Mouse (Mus musculus) limb, embryonic 11.5 days (tissue): ENCODE results near the gene Itga11. TPM values are rescaled to one million over a fixed set of nuclear protein-coding genes. Genes with fewer than 3 reads are reported as not detected.
"Not testable (repeated sequence)": the region's sequence is repeated elsewhere in the genome, so short reads cannot be mapped to it uniquely, and the experiment has no call there.

Experiments used
- ATAC-seq: fragments of 200-750 bp; cut with Nextera tagmentation; 2 replicates; pipeline ENCODE4 v1.8.0; 2017; ENCODE audit warnings: low read depth; ENCODE audit not compliant: insufficient number of reproducible peaks, low FRiP score, low TSS enrichment
- DNase-seq: peaks from one replicate; pipeline ENCODE4 v3.0.0-alpha.2; 2015; ENCODE audit warnings: low spot score
- H3K27ac ChIP-seq: fragments of 300-500 bp; sonication (generic); replicated peaks from 2 replicates; pipeline ENCODE4 v1.5.1; 2014; ENCODE audit warnings: low read depth, mild to moderate bottlenecking, low read length
- H3K27me3 ChIP-seq: fragments of 300-500 bp; sonication (generic); 2 replicates; pipeline ENCODE4 v1.6.1; 2014; ENCODE audit warnings: mild to moderate bottlenecking, low read length, mixed read lengths; ENCODE audit not compliant: control insufficient read depth, insufficient read depth
- H3K36me3 ChIP-seq: fragments of 300-500 bp; sonication (generic); 2 replicates; pipeline ENCODE4 v1.6.1; 2014; ENCODE audit warnings: mild to moderate bottlenecking, low read length, moderate library complexity, mixed read lengths; ENCODE audit not compliant: control insufficient read depth, insufficient read depth
- H3K4me1 ChIP-seq: fragments of 300-500 bp; sonication (generic); 2 replicates; pipeline ENCODE4 v1.6.1; 2014; ENCODE audit warnings: low read length, mixed read lengths; ENCODE audit not compliant: control insufficient read depth, insufficient read depth
- H3K4me2 ChIP-seq: fragments of 300-500 bp; sonication (generic); 2 replicates; pipeline ENCODE4 v1.6.1; 2014; ENCODE audit warnings: low read depth, mild to moderate bottlenecking, moderate library complexity; ENCODE audit not compliant: severe bottlenecking
- H3K4me3 ChIP-seq: fragments of 300-500 bp; sonication (generic); 2 replicates; pipeline ENCODE4 v1.5.1; 2014; ENCODE audit warnings: low read depth, low read length
- H3K9ac ChIP-seq: fragments of 300-500 bp; sonication (generic); 2 replicates; pipeline ENCODE4 v1.6.1; 2014; ENCODE audit warnings: mild to moderate bottlenecking, low read length
- H3K9me3 ChIP-seq: fragments of 300-500 bp; sonication (generic); 2 replicates; pipeline ENCODE4 v1.6.1; 2016; ENCODE audit warnings: low read length; ENCODE audit not compliant: control insufficient read depth
- WGBS: fragments of 180-500 bp; shearing (Covaris S2); extraction: QIAGEN DNeasy Blood & Tissue Kit; methylation state at CpG from one replicate; pipeline ENCODE4 v1.1.7; 2014; 5-methylcytosine and 5-hydroxymethylcytosine counted together
- polyA plus RNA-seq: library from polyadenylated mRNA; unstranded; fragments of >200 nt; fragmentation: Nextera tagmentation; extraction: Ambion mirVana; gene quantifications from 2 replicates; pipeline ENCODE4 v1.2.1, GENCODE M21; 2014

The Itga11 gene
- polyA plus RNA-seq, 1 experiment from 2014 or later = 3.5 TPM

DNA sequence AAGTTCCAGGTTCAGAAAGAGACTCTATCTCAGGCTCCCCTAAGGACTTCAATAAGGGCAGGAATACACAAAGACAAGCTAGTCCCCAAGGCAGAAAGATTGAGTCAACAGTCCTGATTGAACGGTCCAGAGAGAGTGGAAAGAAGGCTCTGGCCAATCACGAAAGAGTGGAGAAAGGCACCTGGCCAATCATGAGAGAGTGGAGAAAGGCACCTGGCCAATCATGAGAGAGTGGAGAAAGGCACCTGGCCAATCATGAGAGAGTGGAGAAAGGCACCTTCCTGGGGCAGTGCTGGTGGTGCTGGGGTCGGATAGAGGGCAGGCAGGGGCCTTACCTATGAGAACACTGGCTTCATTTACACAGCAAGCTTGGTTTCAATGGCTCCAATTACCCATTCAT, 28.2 kb upstream of the Itga11 start:
- Histone ChIP-seq H3K27ac (no peak overlapping the region), H3K4me1 (peaks cover 15% of the 10 kb centered on the region), H3K27me3 (no peaks in the 10 kb centered on the region), H3K9ac (no peak overlapping the region), H3K4me2 (no peak overlapping the region), H3K36me3 (no peaks in the 10 kb centered on the region), H3K4me3 (no peak overlapping the region), H3K9me3 (no peaks in the 10 kb centered on the region)
- no peak for DNase-seq
- WGBS = 78% methylated on average over 3 of the region's 3 CpGs
- no peak for ATAC-seq

DNA sequence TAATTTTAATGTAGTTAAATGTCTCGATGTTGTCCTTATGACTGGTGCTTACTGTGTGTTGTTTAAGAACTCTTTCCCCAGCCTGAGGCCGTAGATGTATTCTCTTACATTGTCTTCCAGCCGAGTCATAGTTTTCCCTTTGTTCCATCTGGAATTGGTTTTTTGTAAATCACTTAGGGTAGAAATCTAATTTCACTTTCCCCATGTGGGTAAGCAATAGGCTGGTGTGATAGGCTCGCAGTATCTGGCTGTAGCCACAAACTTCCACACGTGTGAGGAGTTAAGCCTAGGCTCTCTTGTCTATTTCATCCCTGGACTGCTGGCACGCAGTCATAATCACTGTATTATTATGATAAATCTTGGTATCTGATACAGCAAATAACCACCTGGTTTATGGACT, 26.9 kb upstream of the Itga11 start:
- Histone ChIP-seq H3K36me3 (no peaks in the 10 kb centered on the region), H3K4me2 (no peak overlapping the region), H3K9me3 (no peaks in the 10 kb centered on the region), H3K4me1 (peaks cover 12% of the 10 kb centered on the region), H3K4me3 (no peak overlapping the region), H3K27ac (no peak overlapping the region), H3K27me3 (no peaks in the 10 kb centered on the region), H3K9ac (no peak overlapping the region)
- WGBS = 82% methylated on average over 6 of the region's 6 CpGs
- DNase-seq = no peak
- ATAC-seq = no peak

DNA sequence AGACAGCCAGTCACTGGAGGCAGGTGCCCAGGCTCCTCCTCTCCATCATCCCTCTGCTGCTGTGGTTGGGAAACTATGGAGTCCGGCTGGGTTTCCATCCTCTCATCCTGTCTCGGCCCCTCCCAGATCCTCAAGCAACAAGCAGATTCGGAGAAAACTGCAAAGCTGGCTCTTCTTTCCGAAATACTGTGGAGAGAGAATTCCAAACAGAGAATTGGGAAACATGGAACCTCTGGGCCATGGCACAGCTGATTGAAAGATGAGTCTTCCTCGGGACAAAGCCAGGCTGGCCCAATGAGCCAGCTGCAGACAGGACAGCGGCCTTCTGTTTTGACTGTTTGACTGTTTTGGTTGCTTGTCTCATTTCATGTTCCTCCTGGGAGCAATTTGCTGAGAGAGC, 23.3 kb upstream of the Itga11 start:
- WGBS = 75% methylated on average over 6 of the region's 6 CpGs
- Histone ChIP-seq H3K4me1 (no peaks in the 10 kb centered on the region), H3K9ac (no peak overlapping the region), H3K27ac (no peak overlapping the region), H3K27me3 (no peaks in the 10 kb centered on the region), H3K4me2 (no peak overlapping the region), H3K9me3 (no peaks in the 10 kb centered on the region), H3K4me3 (no peak overlapping the region), H3K36me3 (no peaks in the 10 kb centered on the region)
- no peak for ATAC-seq
- no peak for DNase-seq

DNA sequence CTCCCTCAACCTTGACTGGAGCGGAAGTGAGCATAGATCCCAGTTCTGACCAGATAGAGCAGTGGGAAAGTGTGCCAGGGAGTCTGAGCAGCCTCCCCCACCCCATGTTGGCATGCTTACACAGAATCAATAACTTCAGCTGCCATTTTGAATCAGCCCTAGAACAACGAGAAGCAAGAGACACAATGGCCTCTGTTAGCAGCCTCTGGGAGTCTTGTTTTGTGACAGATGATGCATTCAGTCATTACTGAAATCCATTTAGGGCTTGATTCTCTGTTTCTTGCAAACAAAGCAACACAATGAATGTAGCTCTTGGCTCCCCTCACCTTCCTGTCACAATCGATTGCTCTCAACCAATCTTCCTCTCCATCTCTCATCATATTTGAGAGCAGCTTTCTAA, 19.6 kb upstream of the Itga11 start:
- H3K4me2 ChIP-seq = no peak overlapping the region
- DNase-seq (no peak), ATAC-seq (no peak)
- WGBS = 91% methylated on average over 3 of the region's 3 CpGs
- H3K9me3 ChIP-seq = no peaks in the 10 kb centered on the region
- no peaks in the 10 kb centered on the region for H3K4me1 ChIP-seq
- H3K27ac ChIP-seq = no peak overlapping the region
- no peaks in the 10 kb centered on the region for H3K27me3 ChIP-seq
- no peaks in the 10 kb centered on the region for H3K36me3 ChIP-seq
- no peak overlapping the region for H3K4me3 ChIP-seq
- no peak overlapping the region for H3K9ac ChIP-seq

DNA sequence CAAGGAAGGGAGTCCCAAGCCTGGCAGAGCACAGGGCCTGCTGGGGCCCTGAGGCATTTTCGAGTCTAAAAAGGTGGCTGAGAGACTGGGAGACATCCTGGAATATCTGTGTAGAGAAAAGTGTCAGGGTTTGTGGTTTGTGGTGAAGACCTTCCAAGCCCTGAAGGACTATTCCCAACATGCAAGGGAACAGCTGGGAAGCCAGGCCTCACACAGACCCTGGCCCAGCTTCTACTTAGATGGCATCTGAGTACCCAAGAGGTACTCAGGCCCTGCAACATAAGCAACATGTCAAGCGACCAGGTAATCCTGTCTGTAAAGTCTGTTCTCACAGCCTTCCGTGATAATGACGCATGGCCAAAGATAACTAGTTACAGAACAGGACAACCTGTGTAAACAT, 18.6 kb upstream of the Itga11 start:
- Histone ChIP-seq H3K36me3 (no peaks in the 10 kb centered on the region), H3K4me1 (peaks cover 1% of the 10 kb centered on the region; the same call in 1 of the 2 replicates), H3K9ac (no peak overlapping the region), H3K27ac (no peak overlapping the region), H3K27me3 (no peaks in the 10 kb centered on the region), H3K4me2 (no peak overlapping the region), H3K4me3 (no peak overlapping the region), H3K9me3 (no peaks in the 10 kb centered on the region)
- WGBS = 80% methylated on average over 4 of the region's 4 CpGs
- ATAC-seq = no peak
- no peak for DNase-seq

DNA sequence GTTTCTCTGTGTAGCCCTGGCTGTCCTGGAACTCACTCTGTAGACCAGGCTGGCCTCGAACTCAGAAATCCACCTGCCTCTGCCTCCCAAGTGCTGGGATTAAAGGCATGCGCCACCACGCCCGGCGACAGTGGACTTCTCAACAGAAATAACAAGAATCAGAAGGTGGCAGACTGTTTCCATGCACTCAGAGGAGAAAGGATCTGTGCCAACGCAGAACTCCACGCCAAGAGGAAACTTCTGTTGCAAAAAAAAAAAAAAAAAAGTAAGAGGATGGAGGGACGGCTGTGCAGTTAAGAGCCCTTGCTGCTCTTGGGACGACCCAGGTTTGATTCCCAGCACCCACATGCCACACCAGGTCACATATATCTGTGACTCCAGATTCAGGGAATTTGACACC, 16.7 kb upstream of the Itga11 start:
- H3K36me3 ChIP-seq, H3K9ac ChIP-seq, H3K9me3 ChIP-seq, H3K4me1 ChIP-seq, H3K27ac ChIP-seq, H3K4me3 ChIP-seq, DNase-seq, H3K4me2 ChIP-seq, H3K27me3 ChIP-seq, ATAC-seq: not testable (repeated sequence)
- WGBS = 89% methylated on average over 9 of the region's 9 CpGs

DNA sequence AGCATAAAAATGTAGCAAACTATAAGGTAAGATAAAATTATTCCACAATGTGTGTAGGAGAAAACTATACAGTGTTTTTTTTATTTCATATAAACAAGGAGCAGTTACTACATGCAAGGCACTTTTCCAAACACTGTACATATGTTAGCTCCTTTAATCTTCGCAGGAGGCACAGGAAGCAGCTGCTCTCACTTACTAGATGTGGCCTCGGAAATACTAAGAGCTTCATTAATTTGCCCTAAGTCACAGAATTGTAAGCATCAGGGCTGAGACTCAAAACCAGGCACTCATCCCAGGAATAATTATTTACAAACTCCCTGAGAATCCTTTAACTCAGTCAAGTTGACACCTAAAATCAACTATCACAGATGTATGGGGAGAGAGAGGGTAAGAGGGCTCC, 14.2 kb upstream of the Itga11 start:
- Histone ChIP-seq H3K36me3 (no peaks in the 10 kb centered on the region), H3K4me3 (no peak overlapping the region), H3K9me3 (no peaks in the 10 kb centered on the region), H3K4me2 (no peak overlapping the region), H3K27me3 (no peaks in the 10 kb centered on the region), H3K27ac (no peak overlapping the region), H3K4me1 (peaks cover 3% of the 10 kb centered on the region; the same call in 1 of the 2 replicates), H3K9ac (no peak overlapping the region)
- DNase-seq = no peak
- ATAC-seq = no peak
- WGBS = 26% methylated on average over 2 of the region's 2 CpGs

DNA sequence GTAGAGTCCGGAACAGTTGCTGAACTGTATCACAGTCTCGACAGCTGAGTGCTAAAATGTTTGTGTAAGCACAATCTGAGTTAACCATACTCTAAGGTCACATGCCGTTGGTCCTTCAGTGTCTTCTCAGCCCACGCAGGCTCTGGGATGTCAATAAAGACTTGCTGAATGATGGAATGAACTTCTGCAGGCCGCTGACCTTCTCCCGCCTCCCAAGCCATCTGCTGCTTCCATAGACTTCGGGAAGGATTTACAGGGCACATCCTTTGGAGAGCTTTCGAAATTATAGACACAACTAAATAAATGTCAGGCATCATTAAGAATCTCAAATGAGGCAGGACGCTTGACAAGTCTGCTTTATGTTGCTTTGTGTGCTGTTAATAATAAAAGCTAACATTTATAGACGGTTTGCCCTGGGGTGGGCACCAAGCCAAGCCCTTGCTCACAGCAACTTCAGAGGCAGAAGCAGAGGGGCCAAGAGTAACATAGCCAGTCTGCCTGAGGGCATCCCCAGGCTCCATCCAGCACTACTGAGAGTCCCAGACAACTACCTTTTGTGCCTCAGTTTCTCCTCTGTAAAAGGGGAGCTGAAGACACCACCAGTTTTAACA, 13.4 kb upstream of the Itga11 start:
- WGBS = 51% methylated on average over 10 of the region's 10 CpGs
- Histone ChIP-seq H3K9ac (no peak overlapping the region), H3K27me3 (no peaks in the 10 kb centered on the region), H3K9me3 (no peaks in the 10 kb centered on the region), H3K4me3 (no peak overlapping the region), H3K27ac (no peak overlapping the region), H3K36me3 (no peaks in the 10 kb centered on the region), H3K4me2 (no peak overlapping the region), H3K4me1 (peaks cover 3% of the 10 kb centered on the region; the same call in 1 of the 2 replicates)
- ATAC-seq (no peak), DNase-seq (peak; percentile 31)

DNA sequence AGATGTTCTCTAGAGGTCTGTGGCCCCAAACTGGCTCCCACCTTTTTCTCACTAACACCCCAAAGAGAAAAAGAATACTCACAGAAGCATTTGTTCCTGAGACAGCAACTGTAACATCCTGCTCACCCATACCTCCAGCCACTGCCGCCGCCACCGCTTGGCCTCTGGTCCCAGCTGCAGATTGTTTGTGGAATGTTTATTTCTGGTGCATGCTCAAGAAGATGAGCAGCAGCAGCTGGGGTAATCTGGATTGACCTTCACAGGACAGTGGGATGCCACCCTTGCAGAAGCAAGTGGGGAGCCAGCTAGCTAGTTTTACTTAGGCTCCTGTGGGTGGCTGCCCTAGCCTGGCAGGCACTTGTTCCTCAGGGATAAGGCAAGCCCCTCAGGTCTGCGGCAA, 11.7 kb upstream of the Itga11 start:
- Histone ChIP-seq H3K27ac (no peak overlapping the region), H3K4me2 (no peak overlapping the region), H3K36me3 (no peaks in the 10 kb centered on the region), H3K27me3 (no peaks in the 10 kb centered on the region), H3K4me1 (peaks cover 3% of the 10 kb centered on the region; the same call in 1 of the 2 replicates), H3K9ac (no peak overlapping the region), H3K9me3 (no peaks in the 10 kb centered on the region), H3K4me3 (no peak overlapping the region)
- WGBS = 79% methylated on average over 4 of the region's 4 CpGs
- no peak for ATAC-seq
- no peak for DNase-seq
